Mouse (Mus musculus): ENCODE results near the gene Ppp1r18. TPM values are rescaled to one million over a fixed set of nuclear protein-coding genes. Genes with fewer than 3 reads are reported as not detected.

The Ppp1r18 gene
- polyA plus RNA-seq, 1 experiment: 12.6 TPM

Other genes starting within 250 kb of the Ppp1r18 start
- gene Gm9573, start 239.0 kb upstream of the Ppp1r18 start, polyA plus RNA-seq (2012; rRNA removed): 0.06 TPM in 2 replicates
- 0.08 TPM in 1 of 2 replicates, not detected in the other for gene Mucl3, start 221.9 kb upstream of the Ppp1r18 start, polyA plus RNA-seq (2012; rRNA removed)
- 34.1 and 36.7 TPM in 2 replicates for gene Vars2, start 198.0 kb upstream of the Ppp1r18 start, polyA plus RNA-seq (2012; rRNA removed)
- 26.2 and 26.6 TPM in 2 replicates for gene Gtf2h4, start 191.9 kb upstream of the Ppp1r18 start, polyA plus RNA-seq (2012; rRNA removed)
- gene Ddr1, start 161.0 kb upstream of the Ppp1r18 start, polyA plus RNA-seq (2012; rRNA removed): 46.6 and 46.8 TPM in 2 replicates
- gene Ier3, start 43.9 kb upstream of the Ppp1r18 start, polyA plus RNA-seq (2012; rRNA removed): 11.2 and 14.5 TPM in 2 replicates
- 178 and 209 TPM in 2 replicates for gene Flot1, start 42.4 kb upstream of the Ppp1r18 start, polyA plus RNA-seq (2012; rRNA removed)
- 447 and 519 TPM in 2 replicates for gene Tubb5, start 27.3 kb upstream of the Ppp1r18 start, polyA plus RNA-seq (2012; rRNA removed)
- 9.9 and 11.0 TPM in 2 replicates for gene Mdc1, start 24.1 kb upstream of the Ppp1r18 start, polyA plus RNA-seq (2012; rRNA removed)
- 8.8 and 9.0 TPM in 2 replicates for gene Nrm, start 4.3 kb upstream of the Ppp1r18 start, polyA plus RNA-seq (2012; rRNA removed)
- 42.6 and 50.6 TPM in 2 replicates for gene Dhx16, start 14.2 kb downstream of the Ppp1r18 start, polyA plus RNA-seq (2012; rRNA removed)
- 107 and 119 TPM in 2 replicates for gene 2310061I04Rik, start 31.8 kb downstream of the Ppp1r18 start, polyA plus RNA-seq (2012; rRNA removed)
- 103 and 109 TPM in 2 replicates for gene Atat1, start 44.5 kb downstream of the Ppp1r18 start, polyA plus RNA-seq (2012; rRNA removed)
- gene Mrps18b, start 50.8 kb downstream of the Ppp1r18 start, polyA plus RNA-seq (2012; rRNA removed): 54.6 and 55.9 TPM in 2 replicates
- 39.2 and 39.3 TPM in 2 replicates for gene Ppp1r10, start 50.8 kb downstream of the Ppp1r18 start, polyA plus RNA-seq (2012; rRNA removed)
- gene Abcf1, start 104.2 kb downstream of the Ppp1r18 start, polyA plus RNA-seq (2012; rRNA removed): 96.8 and 101 TPM in 2 replicates
- gene Gnl1, start 114.3 kb downstream of the Ppp1r18 start, polyA plus RNA-seq (2012; rRNA removed): 132 and 136 TPM in 2 replicates
- gene Prr3, start 114.6 kb downstream of the Ppp1r18 start, polyA plus RNA-seq (2012; rRNA removed): 53.1 and 53.2 TPM in 2 replicates
- gene H2-T24, start 155.0 kb downstream of the Ppp1r18 start, polyA plus RNA-seq (2012; rRNA removed): 2.0 TPM in 2 replicates
- gene H2-T23, start 167.3 kb downstream of the Ppp1r18 start, polyA plus RNA-seq (2012; rRNA removed): 19.8 and 22.8 TPM in 2 replicates
- gene H2-T22, start 177.2 kb downstream of the Ppp1r18 start, polyA plus RNA-seq (2012; rRNA removed): 21.6 and 23.0 TPM in 2 replicates
- gene Gm6034, start 177.4 kb downstream of the Ppp1r18 start, polyA plus RNA-seq (2012; rRNA removed): not detected in 2 replicates
- 0.18 and 0.99 TPM in 2 replicates for gene Gm11127, start 192.8 kb downstream of the Ppp1r18 start, polyA plus RNA-seq (2012; rRNA removed)